Mouse (Mus musculus) spleen, adult 2 months (tissue): ENCODE data around the gene Rasgrp1. TPM values are rescaled to one million over a fixed set of nuclear protein-coding genes. Genes with fewer than 3 reads are reported as not detected.

Experiments used
- DNase-seq, 2 experiments: peaks; one replicate each; pipeline versions ENCODE4 v3.0.0 to v3.0.0-alpha.2; 2012 to 2021; ENCODE audit warnings: low spot score in 2 of 2, low read depth in 1 of 2
- H3K27ac ChIP-seq: fragments of 200-500 bp; 2 replicates; pipeline ENCODE4 v1.5.1; 2012; ENCODE audit warnings: low read length, inconsistent platforms; ENCODE audit not compliant: insufficient read depth
- H3K27me3 ChIP-seq: fragments of 200-500 bp; 2 replicates; pipeline ENCODE4 v1.6.1; 2012; ENCODE audit warnings: mild to moderate bottlenecking, moderate library complexity, low read length, inconsistent platforms; ENCODE audit not compliant: control insufficient read depth, insufficient read depth
- H3K36me3 ChIP-seq: fragments of 200-500 bp; 2 replicates; pipeline ENCODE4 v1.6.1; 2012; ENCODE audit warnings: mild to moderate bottlenecking, low read length, inconsistent platforms; ENCODE audit not compliant: control insufficient read depth, insufficient read depth
- H3K4me1 ChIP-seq: fragments of 200-500 bp; 2 replicates; pipeline ENCODE4 v1.6.1; 2011; ENCODE audit warnings: inconsistent platforms; ENCODE audit not compliant: control insufficient read depth, insufficient read depth, insufficient read length
- H3K4me3 ChIP-seq: fragments of 200-500 bp; 2 replicates; pipeline ENCODE4 v1.5.1; 2011; ENCODE audit warnings: mild to moderate bottlenecking, inconsistent platforms; ENCODE audit not compliant: insufficient read depth, insufficient read length; ENCODE audit errors: extremely low read depth
- CTCF ChIP-seq: fragments of 200-500 bp; IDR thresholded peaks from 2 replicates; pipeline ENCODE4 v1.5.1; 2011; ENCODE audit warnings: mild to moderate bottlenecking, inconsistent platforms; ENCODE audit not compliant: insufficient read depth, insufficient read length, insufficient replicate concordance; ENCODE audit errors: extremely low read depth
- POLR2A ChIP-seq: fragments of 200-500 bp; IDR thresholded peaks from 2 replicates; pipeline ENCODE4 v1.6.1; 2011; ENCODE audit warnings: low read depth, low read length, inconsistent platforms
- WGBS: fragments of 180-500 bp; shearing (Covaris S2); methylation state at CpG from one replicate; pipeline ENCODE4 v1.1.7; 2018; 5-methylcytosine and 5-hydroxymethylcytosine counted together
- polyA plus RNA-seq: library from polyadenylated mRNA; depleted of rRNA; stranded (reverse); fragments of >200 nt; gene quantifications from 2 replicates; pipeline ENCODE4 v1.2.3, GENCODE M21; 2012

Rasgrp1 gene
- polyA plus RNA-seq, 1 experiment: 20.0 TPM

DNA sequence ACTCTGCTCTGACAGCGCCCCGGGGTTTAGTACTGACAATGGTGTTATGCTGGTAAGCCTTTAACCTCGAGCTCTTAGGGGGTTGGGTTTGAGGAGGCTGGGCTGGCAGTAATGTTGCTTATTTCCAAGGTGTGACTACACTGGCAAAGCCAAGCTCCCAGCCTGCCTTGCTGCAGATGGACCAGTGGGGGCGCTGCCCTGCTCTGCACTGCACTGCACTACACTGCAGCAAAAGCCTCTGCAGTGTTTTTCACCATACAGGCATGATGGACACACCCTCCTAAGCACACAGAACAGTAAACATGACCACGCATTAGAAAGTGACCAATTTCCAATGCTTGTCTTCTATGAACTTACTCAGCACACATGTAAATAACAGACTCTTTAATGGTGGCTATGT is 11.2 kb downstream of the Rasgrp1 start:
- DNase-seq: peak in 1 of 2 experiments; percentile 46
- H3K27me3 ChIP-seq: no peaks in the 10 kb centered on the region
- peaks cover 56% of the 10 kb centered on the region for H3K4me1 ChIP-seq
- H3K27ac ChIP-seq: 0 out of 2 replicates have a peak overlapping the region, but pooled peaks have one; percentile 32
- H3K36me3 ChIP-seq: peaks cover 6% of the 10 kb centered on the region
- H3K4me3 ChIP-seq: no peak overlapping the region
- TF ChIP-seq POLR2A (no peak), CTCF (peak; percentile 47; the same call in 1 of the 2 replicates)
- WGBS: 70% methylated on average over 5 of the region's 5 CpGs

DNA sequence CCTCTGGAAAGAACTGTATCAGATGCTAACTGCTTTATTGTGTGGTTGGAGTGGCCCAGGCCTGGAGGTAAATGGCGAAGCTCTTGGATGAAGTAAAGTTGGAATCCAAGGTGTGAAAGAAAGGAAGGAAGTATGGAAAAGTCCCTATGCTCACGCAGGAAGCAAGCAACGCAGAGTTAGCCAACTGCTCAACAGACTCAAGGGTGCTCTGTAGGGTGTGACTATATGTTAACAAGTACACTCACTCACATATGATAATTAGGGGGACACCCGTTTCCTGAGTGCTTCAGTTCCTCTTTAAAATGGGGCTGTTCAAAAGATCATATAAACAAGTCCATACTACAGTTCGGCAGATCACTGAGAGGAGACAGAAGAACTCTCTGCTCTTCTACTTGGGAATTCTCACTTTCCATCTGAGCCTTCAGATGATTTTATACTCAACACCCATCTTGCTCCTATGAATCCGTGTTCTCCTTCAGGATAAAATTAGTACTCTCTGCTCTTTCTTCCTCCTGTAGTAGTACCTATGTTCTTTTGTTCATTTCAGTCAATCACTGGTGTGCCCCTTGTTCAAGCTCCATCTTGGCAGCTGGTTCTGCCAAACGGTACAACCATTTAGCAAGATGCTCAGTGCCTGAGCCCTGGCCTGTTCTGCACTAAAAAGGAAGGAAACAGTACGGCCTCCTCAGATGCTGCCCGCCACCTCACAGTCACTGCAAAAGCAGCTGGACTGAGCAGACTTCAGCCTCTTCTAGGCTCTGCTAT is 14.1 kb downstream of the Rasgrp1 start:
- peaks cover 37% of the 10 kb centered on the region; the same call in 1 of the 2 replicates for H3K4me1 ChIP-seq
- DNase-seq: peak; percentile 41 to 69
- TF ChIP-seq CTCF (no peak), POLR2A (peak; percentile 5; the same call in 1 of the 2 replicates)
- H3K36me3 ChIP-seq: peaks cover 9% of the 10 kb centered on the region
- H3K4me3 ChIP-seq: no peak overlapping the region
- WGBS: 17% methylated on average over 9 of the region's 9 CpGs
- peak overlapping the region; percentile 95 for H3K27ac ChIP-seq
- no peaks in the 10 kb centered on the region for H3K27me3 ChIP-seq

DNA sequence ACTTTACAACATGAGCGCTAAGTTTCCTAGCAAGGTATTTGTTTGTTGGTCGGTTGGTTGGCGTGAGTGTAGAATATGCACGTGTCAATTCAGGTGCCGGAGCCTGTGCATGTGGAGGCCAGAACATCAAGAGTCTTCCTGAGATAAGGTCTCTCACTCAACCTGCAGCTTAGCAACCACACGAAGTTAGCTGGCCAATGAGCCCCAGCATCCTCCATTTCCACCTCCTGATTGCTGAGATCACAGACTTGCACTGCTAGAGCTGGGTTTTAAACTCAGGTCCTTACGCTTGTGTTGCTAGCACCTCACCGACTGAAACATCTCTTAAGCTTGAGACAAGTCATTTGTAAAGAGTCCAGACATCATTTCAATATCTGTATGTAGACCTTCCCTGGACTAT is 20.4 kb downstream of the Rasgrp1 start:
- no peak for DNase-seq
- H3K36me3 ChIP-seq: peaks cover 20% of the 10 kb centered on the region
- peaks cover 11% of the 10 kb centered on the region; the same call in 1 of the 2 replicates for H3K4me1 ChIP-seq
- no peak overlapping the region for H3K4me3 ChIP-seq
- no peak overlapping the region for H3K27ac ChIP-seq
- no peaks in the 10 kb centered on the region for H3K27me3 ChIP-seq
- TF ChIP-seq POLR2A (no peak), CTCF (no peak)
- WGBS: 74% methylated on average over 8 of the region's 8 CpGs

DNA sequence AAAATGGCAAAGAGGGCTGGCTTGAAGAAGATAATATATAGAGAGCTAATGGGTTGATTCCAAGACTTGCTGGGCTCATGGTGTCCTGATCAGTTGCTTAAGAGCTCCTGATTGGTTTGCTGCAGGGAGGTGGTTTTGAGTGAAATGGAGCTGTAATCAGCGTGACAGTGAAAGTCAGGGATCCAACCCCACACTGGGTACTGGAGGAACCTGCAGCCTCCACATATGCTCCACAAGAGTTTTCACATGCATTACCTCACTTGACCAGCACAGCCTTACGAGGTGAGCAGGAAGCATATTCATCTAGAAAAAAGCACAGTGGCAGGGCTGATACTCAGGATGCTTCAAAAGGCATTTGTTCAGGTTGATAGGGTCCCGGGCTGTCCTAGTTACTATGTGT is 21.6 kb downstream of the Rasgrp1 start:
- H3K4me1 ChIP-seq: peaks cover 4% of the 10 kb centered on the region; the same call in 1 of the 2 replicates
- H3K4me3 ChIP-seq: no peak overlapping the region
- no peak for TF ChIP-seq CTCF
- no peak for TF ChIP-seq POLR2A
- peaks cover 20% of the 10 kb centered on the region for H3K36me3 ChIP-seq
- no peaks in the 10 kb centered on the region for H3K27me3 ChIP-seq
- no peak overlapping the region for H3K27ac ChIP-seq
- 81% methylated on average over 3 of the region's 3 CpGs for WGBS
- DNase-seq: no peak

DNA sequence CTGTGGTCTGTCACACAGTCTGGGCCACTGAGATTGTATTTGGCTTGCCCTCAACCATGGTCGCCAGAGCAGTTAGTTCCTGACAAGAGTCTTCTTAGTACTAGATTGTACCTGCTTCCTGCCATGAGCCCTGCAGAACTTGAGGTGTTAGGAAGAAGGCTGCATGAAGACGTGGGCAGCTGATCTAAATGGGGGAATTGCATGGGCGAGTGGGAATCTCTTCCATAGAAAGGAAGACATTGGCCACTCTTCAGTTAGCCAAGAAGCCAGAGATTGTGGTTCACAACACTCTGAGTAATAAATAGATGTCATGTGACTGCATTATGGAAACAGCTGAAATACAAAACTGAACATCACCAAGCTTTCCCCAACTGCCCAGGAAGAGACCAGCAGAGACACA is 23.8 kb downstream of the Rasgrp1 start:
- no peak for DNase-seq
- TF ChIP-seq POLR2A (no peak), CTCF (no peak)
- WGBS: 77% methylated on average over 3 of the region's 3 CpGs
- Histone ChIP-seq H3K36me3 (peaks cover 14% of the 10 kb centered on the region), H3K27me3 (no peaks in the 10 kb centered on the region), H3K4me1 (peaks cover 4% of the 10 kb centered on the region; the same call in 1 of the 2 replicates), H3K4me3 (no peak overlapping the region), H3K27ac (no peak overlapping the region)

DNA sequence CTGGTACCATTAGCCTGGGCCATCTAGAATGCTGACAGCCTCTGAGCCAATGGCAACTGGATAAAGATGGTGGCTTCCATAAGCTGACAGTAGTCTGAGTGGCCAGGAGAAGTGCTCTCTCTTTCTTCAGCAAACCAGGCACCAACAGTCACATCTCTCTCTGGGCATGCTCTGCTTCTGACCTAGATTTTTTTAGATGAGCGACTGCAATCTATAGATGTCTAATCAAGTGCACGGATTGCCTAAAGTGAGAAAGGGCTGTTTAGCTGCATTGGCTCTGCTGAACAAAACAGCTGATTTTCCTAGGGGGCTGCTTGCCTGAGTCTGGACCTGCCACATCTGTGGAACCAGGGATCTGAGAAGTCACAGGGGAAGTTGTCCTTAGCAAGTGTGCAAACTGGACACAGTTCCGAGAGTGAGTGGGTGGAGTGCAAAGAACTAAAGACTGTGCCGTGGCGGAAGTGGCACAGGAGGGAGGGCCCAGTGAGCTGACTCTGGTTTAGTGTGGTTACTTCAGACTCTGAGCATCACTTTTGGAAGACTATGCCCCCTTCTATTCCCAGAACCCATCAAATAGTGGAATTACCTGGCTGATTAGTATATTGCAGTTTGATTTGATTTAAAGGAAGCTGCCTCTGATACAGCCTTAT is 29.1 kb downstream of the Rasgrp1 start:
- Histone ChIP-seq H3K4me3 (no peak overlapping the region), H3K36me3 (no peaks in the 10 kb centered on the region), H3K27me3 (no peaks in the 10 kb centered on the region), H3K27ac (0 out of 2 replicates have a peak overlapping the region, but pooled peaks have one; percentile 25), H3K4me1 (peaks cover 25% of the 10 kb centered on the region)
- no peak for DNase-seq
- TF ChIP-seq POLR2A (no peak), CTCF (no peak)
- WGBS: 72% methylated on average over 5 of the region's 5 CpGs
